Mouse (Mus musculus) brain, embryonic 18.5 days (tissue): ENCODE data around the gene Lyrm1.

Experiments
- DNase-seq: peaks from one replicate; pipeline ENCODE4 v3.0.0-alpha.2; 2012; ENCODE audit warnings: low read depth, low spot score

The Lyrm1 gene

DNA sequence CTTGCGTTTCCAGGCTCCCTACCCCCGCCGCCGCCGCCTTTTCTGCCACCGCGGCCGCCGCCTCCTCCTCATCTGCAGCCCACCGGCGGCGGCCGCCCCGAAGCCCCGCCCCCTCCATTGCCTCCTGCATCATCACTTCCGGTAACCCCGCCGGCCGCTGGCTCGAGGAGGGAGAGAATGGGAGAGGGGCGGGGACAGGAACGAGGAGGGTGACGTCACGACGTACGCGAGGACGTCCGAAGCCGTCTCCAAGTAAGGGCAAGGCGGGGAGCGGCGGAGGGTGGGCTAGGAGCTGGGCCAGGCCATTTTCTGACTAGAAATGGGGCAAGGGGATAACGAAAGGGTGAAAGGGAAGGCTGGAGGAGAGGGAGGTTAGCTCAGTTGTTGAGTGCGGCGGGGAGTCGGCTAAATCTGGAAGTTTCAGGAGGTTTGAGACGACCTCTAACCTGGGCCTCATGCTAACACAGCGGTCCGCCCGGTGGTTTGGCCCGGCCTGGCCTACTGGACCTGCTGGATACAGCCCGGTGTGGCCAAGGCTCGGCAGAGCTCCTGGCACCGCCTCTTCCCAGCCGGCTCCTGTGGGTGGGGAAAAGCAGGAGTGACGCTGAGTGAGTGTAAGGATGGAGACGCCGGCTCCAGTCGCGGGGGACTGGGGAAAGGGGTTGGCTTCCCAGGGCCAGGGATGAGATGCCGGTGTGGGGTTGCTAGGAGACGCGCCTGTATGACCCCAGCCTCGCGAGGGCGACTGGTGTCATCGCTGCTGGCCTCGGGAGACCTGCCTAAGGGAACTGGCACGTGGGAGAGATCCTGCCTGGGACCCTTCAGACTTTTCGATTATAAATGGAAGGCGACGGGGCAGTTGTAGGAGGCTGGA, at the start of gene Lyrm1, which contains the start of gene Dcun1d3:
Gene Lyrm1, plus strand, starts transcription at position 223 of the 874 bp plus-strand sequence.
Gene Dcun1d3, minus strand, starts transcription at position 660 of the 874 bp plus-strand sequence.
- peak; percentile 98 for DNase-seq

DNA sequence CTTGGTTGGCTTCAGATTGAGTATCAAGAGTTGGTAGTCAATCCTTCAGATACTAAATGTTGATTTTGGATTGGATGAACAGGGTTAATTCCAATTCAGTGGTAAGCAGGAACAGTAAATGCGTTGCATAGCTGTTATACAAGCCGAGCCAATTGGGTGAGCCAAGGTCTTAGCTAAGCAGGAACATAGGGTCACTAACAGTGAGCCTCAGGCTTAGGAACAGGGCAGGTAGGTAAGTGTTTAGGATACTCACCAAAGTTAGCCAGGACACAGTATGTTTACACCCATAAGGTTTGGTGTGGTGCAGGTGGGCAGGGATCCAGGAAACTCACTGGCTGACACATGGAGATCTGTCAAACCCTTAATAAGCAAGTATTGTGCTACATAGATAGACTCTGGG, 48.3 kb upstream of the Lyrm1 start:
- DNase-seq, result no peak

DNA sequence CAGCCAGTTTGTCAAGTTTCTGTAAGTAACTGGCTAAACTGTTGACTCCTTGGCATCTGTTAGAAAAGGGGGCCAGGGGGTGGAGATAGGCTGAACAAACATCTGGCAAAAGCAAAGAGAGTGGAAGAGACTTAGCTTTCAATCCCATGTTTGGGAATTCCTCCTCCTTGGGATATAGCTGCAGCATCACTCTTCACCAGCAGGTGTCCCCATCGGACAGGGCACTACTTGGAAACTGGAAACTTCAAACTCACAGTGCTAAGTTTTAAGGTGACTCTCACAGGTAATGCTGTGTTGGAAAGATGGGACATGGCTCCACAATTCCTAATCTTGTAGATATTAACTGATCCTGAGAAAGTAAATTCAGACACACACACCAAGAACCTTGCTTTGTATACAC, 46.6 kb upstream of the Lyrm1 start:
- peak; percentile 8 for DNase-seq

DNA sequence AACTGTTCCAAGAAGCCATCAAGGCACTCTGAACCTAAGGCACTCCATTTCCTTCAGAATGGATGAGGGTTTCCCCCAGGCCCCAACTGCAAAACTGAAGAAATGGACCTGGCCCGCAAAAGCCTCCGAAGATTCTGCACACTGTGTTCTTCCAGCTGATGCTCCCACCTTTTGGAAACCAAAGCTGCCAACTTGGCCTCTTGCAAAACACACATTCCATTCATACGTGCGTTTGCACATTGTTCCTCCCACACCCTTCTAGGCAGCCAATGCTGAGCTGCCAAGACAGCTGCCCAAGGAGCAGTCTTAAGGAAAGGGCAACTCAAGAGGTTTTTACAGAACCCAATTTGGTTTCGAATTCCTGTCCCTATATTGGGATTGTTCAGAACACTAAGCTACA, 44.9 kb upstream of the Lyrm1 start:
- DNase-seq, result no peak

DNA sequence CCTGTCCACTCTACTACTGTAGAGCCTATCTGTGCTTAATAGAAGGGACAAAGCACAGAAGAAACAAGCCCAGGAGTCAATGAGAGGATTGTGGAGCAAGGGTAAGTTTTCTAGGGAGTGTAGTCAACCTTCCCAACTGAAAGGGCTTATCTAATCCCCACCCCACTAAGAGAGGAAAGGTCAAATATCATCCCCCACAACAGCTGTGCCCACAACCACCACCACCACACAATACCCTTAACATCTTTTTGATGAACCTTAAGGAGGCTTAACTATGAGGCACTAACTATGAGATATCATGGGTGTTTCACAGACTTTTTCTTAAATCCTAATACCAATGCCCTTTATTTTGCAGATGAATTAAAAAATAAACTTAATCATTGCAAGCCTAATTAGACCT, 43.2 kb upstream of the Lyrm1 start:
- DNase-seq, result no peak

DNA sequence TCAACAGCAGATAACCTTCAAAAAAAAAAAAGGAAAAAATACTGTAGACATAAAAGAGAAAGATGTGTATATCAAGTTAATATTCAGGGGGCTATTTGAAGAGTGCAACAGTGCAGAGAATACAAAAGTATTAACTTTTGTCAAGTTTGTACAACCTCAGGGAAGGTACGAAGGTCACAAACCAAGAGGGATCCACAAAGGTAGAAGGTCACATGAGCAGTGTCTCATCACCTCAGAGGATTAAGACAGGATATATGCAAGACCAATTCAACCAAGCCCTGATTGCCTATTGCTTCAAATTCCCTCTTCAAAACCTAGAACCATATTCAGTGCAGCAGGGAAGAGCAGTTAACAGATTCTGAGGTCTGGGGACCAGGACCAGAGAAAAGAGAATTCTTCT, 42.5 kb upstream of the Lyrm1 start:
- no peak for DNase-seq

DNA sequence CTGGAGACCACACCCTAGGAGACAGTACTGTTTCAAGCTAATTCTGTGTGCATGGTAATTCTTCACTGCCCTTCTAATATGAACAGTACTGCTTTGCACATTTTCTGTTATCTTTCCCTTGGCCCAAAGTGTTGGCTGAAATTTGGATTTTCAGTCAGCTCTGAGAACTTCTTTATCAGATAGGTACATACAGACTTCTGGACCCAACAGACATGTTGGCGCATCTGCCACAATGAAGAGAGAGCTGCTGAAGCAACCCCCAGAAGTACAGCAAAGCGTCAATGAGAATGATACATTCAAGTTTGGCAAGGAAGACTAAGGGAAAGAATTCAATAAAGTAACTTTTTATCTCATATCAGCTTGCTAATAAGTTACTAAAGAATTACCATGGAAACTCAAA, 41.3 kb upstream of the Lyrm1 start:
- no peak for DNase-seq

DNA sequence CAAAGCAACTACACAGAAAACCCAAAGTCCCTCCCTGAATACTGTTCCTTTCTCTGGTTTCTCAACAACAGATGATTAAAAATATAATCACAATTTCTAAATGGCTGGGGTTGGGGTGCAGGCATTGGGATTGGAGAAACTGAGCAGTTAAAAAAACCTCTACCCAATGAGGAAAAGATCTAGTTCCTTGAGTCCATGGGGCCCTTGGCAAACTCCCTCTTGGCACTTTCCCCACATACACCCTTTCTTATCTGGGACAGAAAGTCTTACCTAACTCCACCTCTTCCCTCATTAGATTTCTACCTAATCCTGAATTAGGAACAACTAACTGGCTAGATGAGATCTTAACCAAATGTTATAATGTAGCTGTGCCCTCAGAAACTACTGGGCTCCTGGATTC, 40.6 kb upstream of the Lyrm1 start:
- DNase-seq, result no peak

DNA sequence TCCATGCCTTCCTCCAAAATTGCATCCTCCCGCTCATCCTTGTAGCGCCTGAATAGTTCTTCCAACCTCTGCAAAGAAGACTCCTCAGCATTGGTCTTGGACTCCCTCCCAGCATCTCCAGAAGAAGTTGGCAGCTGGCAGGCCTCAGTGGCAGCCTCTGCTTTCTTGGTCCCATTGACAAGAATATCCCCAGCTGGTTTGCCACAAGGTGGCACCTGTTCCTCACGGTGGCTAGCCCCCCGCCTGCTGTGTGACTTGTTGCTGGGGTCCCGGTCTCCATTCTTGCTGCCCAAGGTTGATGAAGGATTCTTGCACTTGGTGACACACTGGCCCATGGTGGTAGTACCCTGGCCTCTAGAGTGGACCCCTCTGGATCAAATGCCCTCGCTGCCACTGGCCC, 36.2 kb upstream of the Lyrm1 start:
- DNase-seq, result no peak

DNA sequence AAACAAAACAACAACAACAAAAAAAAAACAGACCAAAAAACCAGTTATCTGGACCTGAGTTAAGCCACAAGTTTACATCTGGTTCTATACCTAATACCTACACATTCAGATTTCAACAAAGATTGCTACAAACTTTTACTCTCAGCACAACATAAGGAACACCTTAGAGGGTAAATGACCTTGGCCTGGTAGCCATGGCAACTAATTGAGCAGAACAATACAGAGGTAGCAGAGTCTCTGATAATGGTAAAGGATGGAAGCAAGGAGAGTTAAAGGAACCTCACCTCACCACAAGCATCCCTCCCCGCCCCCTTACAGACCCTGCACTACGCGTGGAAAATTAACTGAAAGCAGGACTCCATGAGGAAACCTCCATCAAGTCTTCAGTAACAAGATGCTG, 35.5 kb upstream of the Lyrm1 start:
- DNase-seq, result no peak

DNA sequence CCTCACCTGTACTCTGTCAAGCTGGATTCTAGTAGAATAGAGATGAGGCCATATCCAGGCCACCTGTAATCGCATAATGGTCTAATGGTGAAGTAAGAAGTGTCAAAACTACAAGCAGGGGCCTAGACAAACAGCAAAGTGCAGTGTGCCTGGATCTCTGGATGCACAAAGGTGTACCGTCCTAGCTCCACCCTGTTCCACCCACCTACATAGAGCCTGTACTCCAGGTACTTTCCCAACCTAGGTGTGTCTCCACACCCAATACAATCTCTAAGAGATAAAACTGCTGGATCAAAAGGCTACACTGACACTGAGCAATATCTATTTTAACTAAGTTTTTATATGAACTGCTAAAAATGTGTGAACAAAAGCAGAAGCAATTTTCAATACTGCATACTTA, 35.1 kb upstream of the Lyrm1 start:
- DNase-seq, result no peak

DNA sequence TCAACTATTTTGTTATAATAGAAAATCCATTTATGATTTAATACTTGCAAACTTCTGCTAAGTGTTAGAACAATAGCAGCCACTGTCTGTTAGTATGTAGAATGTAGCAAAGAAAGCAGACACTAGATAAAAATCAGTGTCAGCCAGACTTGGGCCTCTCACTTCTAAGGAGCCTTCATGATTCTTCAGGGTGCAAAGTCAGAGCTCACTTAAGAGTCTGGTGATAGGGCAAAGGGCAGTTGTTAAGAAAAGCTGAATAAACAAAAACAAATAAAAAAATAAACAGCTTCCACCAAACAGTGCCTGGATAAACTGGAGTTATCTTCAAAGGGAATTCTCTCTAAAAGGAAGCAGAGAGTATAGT, 34.7 kb upstream of the Lyrm1 start:
- no peak for DNase-seq

DNA sequence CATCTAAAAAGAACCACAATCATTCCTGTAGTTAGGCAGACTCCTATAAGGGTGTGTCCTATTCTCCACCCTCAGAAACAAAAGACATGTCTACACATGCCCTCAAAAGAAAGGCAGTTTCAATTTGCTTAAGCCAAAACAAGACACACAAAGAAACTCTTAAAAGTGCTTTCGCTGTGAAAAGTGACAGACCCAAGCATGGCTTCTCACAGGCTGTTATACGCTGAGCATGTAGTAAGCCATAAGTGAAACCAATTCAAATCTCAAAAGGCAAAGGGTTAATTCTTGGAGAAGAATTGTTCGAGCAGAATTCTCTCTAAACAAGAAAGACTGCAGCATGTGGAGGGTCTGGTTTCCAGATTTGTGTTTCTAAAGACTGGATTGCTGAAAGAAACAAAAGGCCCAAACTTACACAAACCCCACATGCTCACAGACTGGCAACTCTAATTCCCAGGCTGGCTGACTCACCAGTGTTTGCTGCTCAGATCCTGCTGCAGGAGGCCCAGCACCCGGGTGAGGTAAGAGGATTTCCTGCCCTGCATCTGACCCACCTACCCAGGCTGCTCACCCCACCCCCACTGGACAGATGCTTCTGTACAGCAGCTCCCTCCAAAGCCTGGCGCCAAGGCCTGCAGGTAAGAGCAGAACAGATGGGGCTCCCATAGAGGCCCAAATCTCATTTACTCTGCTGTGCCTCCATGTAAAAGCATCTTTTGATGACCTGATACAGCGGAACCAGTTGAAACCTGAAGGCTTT, 34.1 kb upstream of the Lyrm1 start:
- DNase-seq, result peak; percentile 56

DNA sequence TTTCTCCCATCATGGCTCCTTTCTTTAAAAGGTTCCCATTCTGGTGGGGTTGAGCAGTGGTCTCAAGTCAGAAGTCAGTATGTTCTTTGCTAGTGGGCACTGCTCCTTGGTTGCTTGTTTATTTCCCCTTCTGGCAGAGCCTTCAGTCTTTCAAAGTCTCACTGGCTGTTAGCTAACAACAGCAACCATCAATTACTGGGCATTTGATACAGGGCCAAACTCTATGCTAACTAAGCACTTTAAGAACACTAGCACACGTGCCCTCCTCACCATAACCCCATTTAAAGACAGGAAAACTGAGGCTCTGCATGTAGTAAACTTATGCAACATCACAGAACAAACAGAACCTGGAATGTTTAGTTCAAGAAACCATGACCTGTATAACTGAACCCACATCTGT, 33.5 kb upstream of the Lyrm1 start:
- no peak for DNase-seq

DNA sequence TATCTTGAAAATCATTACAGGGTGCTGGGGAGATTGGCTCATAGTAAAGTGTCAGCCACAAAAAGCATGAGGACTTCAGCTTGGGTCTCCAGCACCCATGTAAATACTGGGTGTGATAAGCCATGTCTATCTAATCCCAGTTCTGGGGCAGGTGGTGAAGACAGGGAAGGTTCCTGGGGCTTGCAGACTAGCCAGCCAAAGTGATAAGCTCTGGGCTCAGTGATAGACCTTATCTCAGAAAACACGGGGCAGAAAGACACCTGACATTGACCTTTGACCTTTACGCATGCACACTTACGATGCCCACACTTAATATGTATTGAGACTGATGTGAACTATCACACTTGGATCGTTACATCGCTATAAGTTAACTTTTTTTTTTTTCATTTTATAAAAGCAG, 31.2 kb upstream of the Lyrm1 start:
- DNase-seq, result no peak

DNA sequence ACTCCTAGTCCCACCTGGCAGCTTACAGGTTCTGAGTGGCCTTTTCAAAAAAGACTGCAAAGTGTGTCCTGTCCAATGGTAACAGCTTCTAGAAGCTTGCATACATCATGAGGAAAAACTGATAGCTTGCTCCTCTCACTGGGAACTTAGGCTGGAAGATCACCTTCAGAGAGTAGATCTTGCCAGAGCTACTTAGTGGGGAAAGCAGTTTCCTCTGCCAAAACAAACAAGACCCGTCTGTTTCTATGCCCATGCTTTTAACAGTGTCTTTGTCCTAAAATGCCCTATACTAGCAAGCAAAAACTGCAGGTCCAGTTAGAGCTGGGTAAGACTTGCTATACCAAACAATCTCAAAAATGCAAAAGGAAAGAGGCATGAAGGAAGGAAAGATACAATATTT, 29.5 kb upstream of the Lyrm1 start:
- no peak for DNase-seq

DNA sequence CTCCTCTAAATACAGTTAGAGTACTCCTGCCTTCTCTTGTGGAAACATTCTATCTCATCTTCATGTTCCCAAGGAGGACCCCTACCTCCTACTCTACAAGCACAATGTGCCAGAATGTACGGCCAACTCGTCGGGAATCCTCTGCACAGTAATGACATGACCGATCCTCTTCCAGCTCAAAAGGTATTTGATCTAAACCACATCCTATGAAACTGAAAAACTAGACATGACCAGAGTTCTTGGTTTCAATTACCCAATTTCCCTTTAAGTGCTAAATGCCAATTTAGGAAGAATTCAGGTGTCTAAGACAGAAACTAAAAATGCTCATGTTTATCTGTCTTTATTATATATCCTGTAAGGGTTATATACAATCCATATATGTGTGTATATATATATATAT, 23.5 kb upstream of the Lyrm1 start:
- no peak for DNase-seq

DNA sequence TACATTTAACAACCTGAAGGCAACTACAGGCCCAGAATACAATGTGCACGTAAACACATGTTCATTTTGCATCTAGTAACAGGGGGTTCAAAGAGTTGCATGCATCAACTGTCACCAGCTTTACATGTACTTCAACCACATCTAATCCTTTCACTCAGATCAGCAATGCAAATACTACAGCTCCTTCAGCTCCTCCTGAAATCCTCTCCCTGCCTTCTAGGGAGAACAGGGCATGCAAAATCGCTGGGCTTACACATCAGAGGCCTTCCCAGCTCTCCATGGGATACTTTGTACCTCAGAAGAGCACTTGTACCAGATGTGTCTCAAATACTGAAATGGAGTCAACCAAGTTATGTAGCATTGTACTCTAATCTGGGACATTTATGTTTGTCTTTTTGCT, 22.6 kb upstream of the Lyrm1 start:
- DNase-seq, result no peak

DNA sequence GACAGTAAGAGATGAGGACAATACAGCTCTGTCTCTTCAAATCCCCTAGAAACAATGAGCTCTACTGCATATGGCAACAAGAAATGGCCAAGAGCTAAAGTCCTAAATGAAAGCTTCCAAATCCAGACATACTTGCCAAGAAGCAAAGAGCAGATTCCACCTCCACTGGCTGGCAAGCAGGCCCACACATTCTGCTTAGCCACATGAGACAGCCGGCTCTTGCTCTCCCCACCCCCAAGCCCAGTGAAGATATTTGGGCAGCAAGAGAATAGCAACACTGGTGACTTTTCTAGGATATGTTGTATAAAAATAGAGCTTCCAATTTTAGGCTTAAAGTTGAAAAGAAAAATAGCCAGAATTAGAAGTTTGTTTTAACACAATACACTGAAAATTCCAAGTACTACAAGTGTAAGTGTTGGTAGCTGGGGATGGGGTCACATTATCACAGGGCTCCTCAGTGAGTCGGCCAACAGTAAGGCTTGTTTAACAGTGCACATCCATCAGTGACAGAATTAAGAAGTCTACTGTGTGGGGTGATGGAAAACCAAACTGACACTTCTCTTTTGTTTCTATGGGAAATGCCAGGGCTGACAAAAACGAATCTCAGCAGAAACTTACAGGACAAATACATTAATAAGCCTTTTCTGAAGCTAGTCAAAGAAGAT, 19.8 kb upstream of the Lyrm1 start:
- DNase-seq, result no peak

DNA sequence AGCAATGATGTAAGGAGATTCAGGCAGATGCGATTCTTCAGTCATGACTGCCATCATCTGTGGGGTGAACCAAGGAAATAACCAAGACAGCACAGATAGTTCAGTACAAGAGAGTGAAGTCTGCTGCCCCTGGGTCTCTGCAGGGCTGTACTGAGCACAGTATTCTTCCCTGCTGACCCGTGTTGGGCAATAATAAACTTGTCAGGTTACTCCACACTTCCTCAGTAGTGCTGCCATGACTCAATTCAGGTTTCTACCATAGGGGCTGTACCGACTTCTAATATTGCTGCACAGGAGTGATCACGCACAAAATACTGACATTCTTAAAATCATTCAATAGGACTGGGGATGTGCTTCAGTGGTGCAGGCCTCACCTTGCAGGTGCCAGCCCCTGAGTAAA, 16.5 kb upstream of the Lyrm1 start:
- no peak for DNase-seq

DNA sequence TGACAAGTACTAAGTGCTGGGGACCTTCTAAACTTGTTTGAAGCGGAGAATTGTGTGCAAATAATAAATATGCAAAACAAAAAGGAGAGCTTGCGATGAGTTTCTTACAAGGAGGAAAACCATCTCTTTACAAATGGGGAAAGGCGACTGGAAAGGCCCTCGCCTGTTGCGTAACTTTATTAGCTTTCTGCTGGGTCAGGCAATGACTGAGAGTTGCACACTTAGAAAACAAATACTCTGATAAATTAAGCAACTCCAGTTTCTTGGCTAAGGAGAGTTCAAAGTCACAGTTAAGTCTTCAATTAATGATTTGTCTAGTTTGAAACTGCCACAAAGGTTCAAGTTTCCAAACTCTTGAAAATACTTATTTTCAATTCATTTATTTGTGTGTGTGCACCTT, 15.3 kb upstream of the Lyrm1 start:
- no peak for DNase-seq

DNA sequence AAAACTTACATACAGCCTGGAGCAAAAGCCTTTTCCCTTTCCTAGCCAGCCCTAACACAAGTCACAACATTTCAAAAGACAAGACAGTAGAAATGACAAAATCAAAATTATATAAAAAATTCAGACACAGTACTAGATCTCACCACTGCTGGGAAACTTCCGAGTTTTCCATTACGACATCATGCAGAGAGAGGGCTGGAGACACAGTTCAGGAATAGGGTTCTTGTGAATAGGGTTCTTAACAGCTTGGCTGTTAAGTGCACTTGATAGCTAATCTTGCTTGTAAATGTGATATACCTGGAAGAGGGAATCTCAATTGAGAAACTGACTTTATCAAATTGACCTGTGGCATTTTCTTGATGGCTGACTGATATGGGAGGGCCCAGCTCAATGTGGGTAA, 14.4 kb upstream of the Lyrm1 start:
- no peak for DNase-seq

DNA sequence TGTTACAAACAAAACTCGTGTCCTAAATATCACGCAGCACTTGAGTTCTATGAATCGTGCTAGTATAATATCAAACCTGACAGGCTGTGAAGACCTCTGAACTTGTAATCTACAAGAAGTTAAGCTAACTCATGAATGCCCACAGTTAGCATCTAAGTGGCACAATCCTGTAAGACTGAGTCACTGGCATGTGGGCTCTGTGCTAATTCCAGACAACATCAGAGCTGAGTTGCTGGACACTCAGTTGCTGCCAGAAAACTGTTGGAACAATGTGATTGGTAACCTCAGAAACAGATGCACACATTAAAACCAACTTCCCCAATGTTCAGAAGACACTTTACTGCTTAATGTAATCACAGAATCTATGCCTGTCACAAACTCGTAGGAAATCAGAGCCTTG, 7.8 kb upstream of the Lyrm1 start:
- no peak for DNase-seq
